Mouse (Mus musculus) MEL (cell line): ENCODE results near the gene Kif19a. TPM values are rescaled to one million over a fixed set of nuclear protein-coding genes. Genes with fewer than 3 reads are reported as not detected.

Experiments
- DNase-seq: peaks from one replicate; pipeline ENCODE4 v3.0.0; 2011; ENCODE audit warnings: low read depth, low spot score
- H3K27ac ChIP-seq: 2 replicates; pipeline ENCODE4 v1.5.1; 2012; ENCODE audit warnings: low read depth, mild to moderate bottlenecking, control low read depth, low read length, moderate library complexity; ENCODE audit not compliant: control insufficient read depth
- H3K27me3 ChIP-seq, 2 experiments: fragments of 150-350 bp in 1 of 2; sonication (generic) in 1 of 2; 2 replicates each; pipeline ENCODE4 v1.6.1; 2012; ENCODE audit warnings: low read length in 2 of 2, mild to moderate bottlenecking in 2 of 2, improper control_type of control experiment in 1 of 2, moderate library complexity in 1 of 2; ENCODE audit not compliant: insufficient read depth in 2 of 2, control insufficient read depth in 1 of 2
- H3K36me3 ChIP-seq, 2 experiments: 2 replicates each; pipeline ENCODE4 v1.6.1; 2012 to 2014; ENCODE audit warnings: low read length in 2 of 2, improper control_type of control experiment in 1 of 2, inconsistent platforms in 1 of 2, mild to moderate bottlenecking in 1 of 2; ENCODE audit not compliant: insufficient read depth in 2 of 2, control insufficient read depth in 1 of 2
- H3K4me1 ChIP-seq, 2 experiments: fragments of 150-350 bp in 1 of 2; sonication (generic) in 1 of 2; 2 replicates each; pipeline ENCODE4 v1.6.1; 2012; ENCODE audit warnings: low read length in 2 of 2, improper control_type of control experiment in 1 of 2, mild to moderate bottlenecking in 1 of 2; ENCODE audit not compliant: insufficient read depth in 2 of 2, control insufficient read depth in 1 of 2
- H3K4me3 ChIP-seq, 2 experiments: fragments of 150-350 bp in 1 of 2; sonication (generic) in 1 of 2; 2 replicates each; pipeline ENCODE4 v1.5.1; 2012; ENCODE audit warnings: low read depth in 2 of 2, low read length in 2 of 2, mild to moderate bottlenecking in 2 of 2, moderate library complexity in 2 of 2, control low read depth in 1 of 2, improper control_type of control experiment in 1 of 2; ENCODE audit not compliant: control insufficient read depth in 1 of 2, insufficient read depth in 1 of 2
- H3K79me2 ChIP-seq: 2 replicates; pipeline ENCODE4 v1.6.1; 2012; ENCODE audit warnings: mild to moderate bottlenecking, low read length, moderate library complexity; ENCODE audit not compliant: control insufficient read depth, poor library complexity, insufficient read depth
- H3K9ac ChIP-seq: 2 replicates; pipeline ENCODE4 v1.6.1; 2012; ENCODE audit warnings: low read depth, mild to moderate bottlenecking, control low read depth, low read length, moderate library complexity; ENCODE audit not compliant: control insufficient read depth, poor library complexity, severe bottlenecking
- H3K9me3 ChIP-seq: fragments of 150-350 bp; sonication (generic); replicated peaks from 2 replicates; pipeline ENCODE4 v1.6.1; 2012; ENCODE audit warnings: mild to moderate bottlenecking, low read length, improper control_type of control experiment, moderate library complexity; ENCODE audit not compliant: insufficient read depth
- EP300 ChIP-seq, 2 experiments: IDR thresholded peaks; 2 replicates each; pipeline ENCODE4 v1.6.1; 2011; ENCODE audit warnings: improper control_type of control experiment in 2 of 2, low read length in 2 of 2, low read depth in 1 of 2, mild to moderate bottlenecking in 1 of 2
- GATA1 ChIP-seq: IDR thresholded peaks from 2 replicates; pipeline ENCODE4 v1.6.1; 2011; ENCODE audit warnings: low read depth, low read length, improper control_type of control experiment
- JUND ChIP-seq: IDR thresholded peaks from 2 replicates; pipeline ENCODE4 v1.6.1; 2011; ENCODE audit warnings: low read depth, mild to moderate bottlenecking, improper control_type of control experiment, low read length
- KAT2A ChIP-seq: conservative IDR thresholded peaks from 2 replicates; pipeline ENCODE4 v1.6.1; 2012; ENCODE audit warnings: low read depth, low read length, improper control_type of control experiment, inconsistent platforms
- MAFK ChIP-seq: IDR thresholded peaks from 2 replicates; pipeline ENCODE4 v1.6.1; 2011; ENCODE audit warnings: low read depth, mild to moderate bottlenecking, low read length, improper control_type of control experiment, borderline replicate concordance
- MXI1 ChIP-seq: IDR thresholded peaks from 2 replicates; pipeline ENCODE4 v1.6.1; 2011; ENCODE audit warnings: mild to moderate bottlenecking, low read depth, low read length, improper control_type of control experiment
- MYB ChIP-seq: IDR thresholded peaks from 2 replicates; pipeline ENCODE4 v1.6.1; 2011; ENCODE audit warnings: mild to moderate bottlenecking, low read depth, low read length, improper control_type of control experiment
- RCOR1 ChIP-seq: IDR thresholded peaks from 2 replicates; pipeline ENCODE4 v1.6.1; 2012; ENCODE audit warnings: low read depth, mild to moderate bottlenecking, inconsistent platforms, low read length, improper control_type of control experiment
- TAL1 ChIP-seq: IDR thresholded peaks from 2 replicates; pipeline ENCODE4 v1.6.1; 2012; ENCODE audit warnings: mild to moderate bottlenecking, inconsistent platforms, low read length, moderate library complexity, mixed read lengths
- TCF12 ChIP-seq: IDR thresholded peaks from 2 replicates; pipeline ENCODE4 v1.6.1; 2014; ENCODE audit warnings: low read depth, mild to moderate bottlenecking, inconsistent platforms, low read length, improper control_type of control experiment, moderate library complexity
- UBTF ChIP-seq: IDR thresholded peaks from 2 replicates; pipeline ENCODE4 v1.6.1; 2012; ENCODE audit warnings: low read depth, mild to moderate bottlenecking, inconsistent platforms, low read length, improper control_type of control experiment, moderate library complexity, borderline replicate concordance; ENCODE audit not compliant: insufficient read depth
- ZMIZ1 ChIP-seq: IDR thresholded peaks from 2 replicates; pipeline ENCODE4 v1.6.1; 2012; ENCODE audit warnings: low read depth, mild to moderate bottlenecking, inconsistent platforms, low read length, improper control_type of control experiment, moderate library complexity
- polyA plus RNA-seq, 2 experiments: library from polyadenylated mRNA; stranded (reverse) in 1 of 2; unstranded in 1 of 2; fragments of >175 nt in 1 of 2; fragments of >200 nt in 1 of 2; gene quantifications; 2 replicates each; pipeline versions ENCODE4 v1.2.1 to v1.2.4; 2012; ENCODE audit warnings: low replicate concordance in 2 of 2, low read depth in 1 of 2; ENCODE audit not compliant: insufficient read length in 2 of 2, insufficient read depth in 1 of 2, missing spikeins in 1 of 2
- total RNA-seq: library from RNA; depleted of rRNA; stranded (reverse); fragments of 300-350 nt; gene quantifications from 2 replicates; pipeline ENCODE4 v1.2.3, GENCODE M21; 2012

The Kif19a gene
- total and polyA plus RNA-seq, 3 experiments, result not detected

- Histone ChIP-seq H3K9ac (no peak overlapping the region), H3K27me3 (no peaks in the 10 kb centered on the region), H3K4me1 (peaks cover 0 to 4% of the 10 kb centered on the region in 2 experiments; a peak in 2 of 4 replicates), H3K9me3 (no peaks in the 10 kb centered on the region), H3K36me3 (no peaks in the 10 kb centered on the region), H3K27ac (no peak overlapping the region), H3K4me3 (no peak overlapping the region), H3K79me2 (no peaks in the 10 kb centered on the region)
- peak; percentile 48 for DNase-seq
- no peak for TF ChIP-seq UBTF
- TF ChIP-seq MAFK, result no peak
- peak; percentile 83 for TF ChIP-seq RCOR1
- TF ChIP-seq MXI1, result no peak
- TF ChIP-seq MYB, result no peak
- 0 out of 2 replicates have a peak, but pooled peaks have one; percentile 22 for TF ChIP-seq TCF12
- TF ChIP-seq EP300 (IDR thresholded peaks at IDR 0.05; ENCODE audit: low read depth in 1 of 2, low read length in 2 of 2), result peak; percentile 62 to 72
- TF ChIP-seq TAL1, result peak; percentile 26; the same call in 1 of the 2 replicates
- TF ChIP-seq GATA1, result peak; percentile 76
Measured at GRCm38 (mm10) chr11:114724787-114725590, 40.2 kb upstream of the Kif19a start.

- Histone ChIP-seq H3K4me1 (peaks cover 0 to 4% of the 10 kb centered on the region in 2 experiments; a peak in 2 of 4 replicates), H3K27ac (no peak within 1 kb of the TSS), H3K9me3 (no peaks in the 10 kb centered on the region), H3K27me3 (no peaks in the 10 kb centered on the region), H3K4me3 (no peak within 1 kb of the TSS), H3K36me3 (no peaks in the 10 kb centered on the region), H3K9ac (no peak within 1 kb of the TSS), H3K79me2 (no peaks in the 10 kb centered on the region)
- TF ChIP-seq ZMIZ1 (no peak), GATA1 (no peak), JUND (no peak), KAT2A (no peak)
- no peak for DNase-seq
Measured at GRCm38 (mm10) chr11:114726965-114727825, 38.0 kb upstream of the Kif19a start, which contains the start of gene Dnaic2. Gene Dnaic2, plus strand, starts transcription at chr11:114727408.
